Mouse (Mus musculus): Measurements from ENCODE around the gene Slc43a3.
A peak's percentile ranks its signal among the peaks of the same experiment; 100 is the strongest.

The Slc43a3 gene

DNA sequence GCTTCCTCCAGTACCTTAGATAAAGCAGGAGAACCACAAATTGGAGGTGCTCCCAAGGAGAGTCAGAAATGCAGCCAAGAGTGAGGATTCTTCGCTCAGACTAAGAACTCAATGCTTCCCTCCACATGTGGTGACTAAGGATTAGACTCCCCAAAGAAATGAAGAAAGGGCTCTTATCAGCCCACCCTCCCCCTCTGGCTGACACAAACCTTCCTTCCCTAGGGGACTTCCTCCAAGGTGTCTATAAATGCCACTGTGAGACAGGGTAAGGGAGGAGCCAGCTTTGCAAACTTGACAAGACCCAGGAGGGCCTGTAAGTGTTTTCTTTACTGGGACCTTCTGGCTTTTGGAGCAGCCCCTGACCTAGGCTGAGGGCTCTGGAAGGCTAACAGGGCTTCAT is 43.8 kb downstream of the Slc43a3 start, which contains the start of gene Prg2:
Gene Prg2 (plus strand): TSS at position 274 of the 400 bp plus-strand sequence.
- DNase-seq (ENCODE audit: low spot score), result no peak

GRCm38 (mm10) chr2:84987930-84988329 is 51.6 kb downstream of the Slc43a3 start, which contains the start of gene Prg3:
TSS of gene Prg3 (plus strand) at chr2:84988215.
- no peak for DNase-seq (ENCODE audit: low spot score)

GRCm38 (mm10) chr2:84996376-84996775 is 60.0 kb downstream of the Slc43a3 start:
- DNase-seq (ENCODE audit: low spot score), result no peak

GRCm38 (mm10) chr2:84999486-85000181 is 63.3 kb downstream of the Slc43a3 start:
- DNase-seq (ENCODE audit: low spot score), result no peak

GRCm38 (mm10) chr2:85001497-85001896 is 65.1 kb downstream of the Slc43a3 start:
- DNase-seq (ENCODE audit: low spot score), result no peak

- no peak for DNase-seq (ENCODE audit: low spot score)
These were observed 66.2 kb downstream of the Slc43a3 start for GRCm38 (mm10) chr2:85002575-85002974.

DNA sequence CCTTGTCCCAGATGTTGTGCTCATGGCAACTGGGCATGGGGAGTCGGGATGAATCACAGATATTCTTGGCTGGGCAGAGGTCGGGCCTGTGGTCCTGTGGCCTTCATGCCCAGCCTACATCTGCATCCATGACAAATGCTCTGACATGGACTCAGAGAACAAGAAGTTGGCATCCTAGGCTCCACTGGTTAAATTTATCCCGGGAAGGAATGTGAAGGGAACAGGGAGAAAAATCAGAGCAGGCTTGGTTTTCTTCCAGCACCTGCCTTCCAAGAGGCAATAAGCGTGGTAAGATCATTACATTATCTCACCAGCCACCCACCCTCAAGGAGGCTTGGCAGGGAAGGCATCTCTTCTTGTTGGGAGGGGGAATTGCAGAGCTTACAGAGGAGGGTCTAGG is 68.0 kb downstream of the Slc43a3 start:
- no peak for DNase-seq (ENCODE audit: low spot score)

DNA sequence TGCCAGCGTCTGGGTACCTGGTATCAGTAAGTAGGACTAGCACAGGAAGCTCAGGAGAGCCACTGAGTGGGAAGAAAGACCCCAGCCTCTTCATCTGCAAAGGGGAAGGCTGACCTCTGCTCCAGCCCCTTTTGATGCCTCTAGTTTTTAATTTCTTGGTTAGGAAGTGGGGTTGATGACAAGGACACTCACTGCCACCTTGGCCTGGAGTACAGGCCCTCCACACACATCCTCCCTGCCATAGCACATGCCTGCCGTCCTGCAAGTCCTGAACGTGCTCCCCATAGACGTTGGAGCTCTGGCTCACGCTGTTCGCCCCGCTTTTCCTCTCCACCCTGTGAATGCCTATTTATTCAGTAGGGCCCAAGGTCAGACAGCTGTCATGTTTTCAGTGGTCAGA is 70.2 kb downstream of the Slc43a3 start:
- DNase-seq (ENCODE audit: low spot score), result no peak

DNA sequence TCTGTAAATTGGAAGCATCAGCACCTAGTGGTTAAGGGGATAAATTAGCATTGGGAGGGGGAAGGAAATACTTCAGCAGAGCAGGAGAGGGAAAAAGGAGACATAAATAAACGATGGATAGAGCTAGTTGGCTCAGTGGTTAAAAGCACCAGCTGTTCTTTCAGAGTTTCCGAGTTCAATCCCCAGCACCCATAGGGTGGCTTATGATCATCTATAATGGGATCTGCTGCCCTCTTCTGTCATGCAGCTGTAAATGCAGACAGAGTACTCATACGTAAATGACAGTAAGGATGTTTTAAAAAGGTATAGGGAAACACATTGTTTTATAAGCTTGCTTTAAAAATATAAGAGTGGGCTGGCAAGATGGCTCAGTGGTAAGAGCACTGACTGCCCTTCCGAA is 71.3 kb downstream of the Slc43a3 start:
- peak; percentile 52 for DNase-seq (ENCODE audit: low spot score)
